Mouse (Mus musculus): Measurements from ENCODE around the gene 1700030K09Rik. TPM values are rescaled to one million over a fixed set of nuclear protein-coding genes. Genes with fewer than 3 reads are reported as not detected.

The 1700030K09Rik gene
- polyA plus RNA-seq (2014; fragmentation: Nextera tagmentation; extraction: Ambion mirVana), result 14.9 and 15.4 TPM in 2 replicates

DNA sequence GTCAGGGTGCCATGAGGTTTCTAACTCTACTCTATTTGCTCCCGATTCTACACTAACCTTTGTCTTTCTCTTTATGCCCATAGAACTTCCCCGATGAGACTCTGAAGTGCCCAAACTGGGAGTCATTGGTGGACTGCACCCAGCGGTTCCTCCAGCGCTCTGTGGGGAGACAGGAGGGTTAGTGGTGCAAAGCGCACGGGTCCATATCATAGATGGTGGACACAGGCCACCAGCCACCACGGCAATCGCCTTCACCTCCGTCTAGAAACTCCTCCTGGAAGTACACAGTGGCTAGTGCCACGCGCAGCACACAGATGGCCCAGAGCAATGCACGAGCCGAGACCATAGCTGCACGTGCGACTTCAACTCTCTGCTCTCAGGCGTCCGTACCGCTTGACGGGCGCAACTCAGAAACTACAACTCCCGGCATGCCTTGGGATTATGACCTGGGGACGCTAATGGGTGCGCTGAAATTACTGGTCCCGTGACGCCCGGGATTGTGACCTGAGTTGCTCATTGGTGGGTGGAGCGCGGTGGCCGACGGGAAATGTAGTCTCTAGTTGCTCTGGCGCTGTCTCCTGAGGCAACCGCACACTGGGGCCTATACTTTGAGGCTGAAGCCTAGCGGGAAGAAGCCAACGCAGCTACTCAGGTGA, at the start of gene 1700030K09Rik, which contains the start of gene Calr3:
Gene 1700030K09Rik, plus strand, starts transcription at position 543 of the 656 bp plus-strand sequence.
Gene Calr3, minus strand, starts transcription at position 533 of the 656 bp plus-strand sequence.
- Histone ChIP-seq H3K4me1 (replicated peaks; ENCODE audit: control insufficient read depth, insufficient read depth, low read length) (no peaks in the 10 kb centered on the region; the same call in 1 of the 2 replicates), H3K4me3 (ENCODE audit: low read depth, low read length) (peak within 1 kb of the TSS; percentile 30), H3K9me3 (ENCODE audit: control insufficient read depth, low read length) (no peaks in the 10 kb centered on the region), H3K27ac (ENCODE audit: low read depth, low read length) (no peak within 1 kb of the TSS; the same call in 1 of the 2 replicates), H3K4me2 (ENCODE audit: low read depth, low read length, severe bottlenecking) (peak within 1 kb of the TSS; percentile 66), H3K36me3 (ENCODE audit: control insufficient read depth, insufficient read depth, low read length) (no peaks in the 10 kb centered on the region), H3K9ac (ENCODE audit: low read length) (peak within 1 kb of the TSS; percentile 77), H3K27me3 (ENCODE audit: control insufficient read depth, insufficient read depth, low read length) (no peaks in the 10 kb centered on the region)
- DNase-seq (ENCODE audit: low spot score) (peak; percentile 98), ATAC-seq (replicated peaks; ENCODE audit: low FRiP score) (peak; percentile 99)
- WGBS, result 7% methylated on average over 34 of the region's 34 CpGs

DNA sequence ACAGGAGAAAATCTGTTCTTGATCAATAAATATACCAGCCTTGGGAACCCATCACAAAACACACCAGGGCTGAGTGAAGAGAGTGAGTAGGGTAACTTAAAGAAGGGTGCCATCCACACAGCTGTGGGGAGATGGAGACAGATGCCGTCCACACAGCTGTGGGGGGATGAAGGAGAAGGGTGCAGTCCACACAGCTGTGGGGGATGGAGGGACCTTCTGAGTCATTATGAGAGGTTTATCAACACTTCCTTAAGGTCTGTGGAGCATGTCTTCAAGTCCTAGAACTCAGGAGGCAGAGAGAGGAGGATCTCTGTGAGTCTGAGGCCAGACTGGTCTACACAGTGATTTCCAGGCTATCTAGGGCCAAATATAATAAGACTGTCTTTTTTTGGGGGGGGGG, 42.3 kb upstream of the 1700030K09Rik start:
- Histone ChIP-seq H3K27me3 (ENCODE audit: control insufficient read depth, insufficient read depth, low read length) (no peaks in the 10 kb centered on the region), H3K9me3 (ENCODE audit: control insufficient read depth, low read length) (no peaks in the 10 kb centered on the region), H3K4me2 (ENCODE audit: low read depth, low read length, severe bottlenecking) (no peak overlapping the region), H3K27ac (ENCODE audit: low read depth, low read length) (no peak overlapping the region), H3K36me3 (ENCODE audit: control insufficient read depth, insufficient read depth, low read length) (no peaks in the 10 kb centered on the region; the same call in 1 of the 2 replicates), H3K4me1 (replicated peaks; ENCODE audit: control insufficient read depth, insufficient read depth, low read length) (0 out of 2 replicates have a peak, but pooled peaks cover 2% of the 10 kb centered on the region), H3K4me3 (ENCODE audit: low read depth, low read length) (no peak overlapping the region), H3K9ac (ENCODE audit: low read length) (no peak overlapping the region)
- no peak for ATAC-seq (replicated peaks; ENCODE audit: low FRiP score)
- 83% methylated on average over 1 of the region's 1 CpGs for WGBS
- no peak for DNase-seq (ENCODE audit: low spot score)

DNA sequence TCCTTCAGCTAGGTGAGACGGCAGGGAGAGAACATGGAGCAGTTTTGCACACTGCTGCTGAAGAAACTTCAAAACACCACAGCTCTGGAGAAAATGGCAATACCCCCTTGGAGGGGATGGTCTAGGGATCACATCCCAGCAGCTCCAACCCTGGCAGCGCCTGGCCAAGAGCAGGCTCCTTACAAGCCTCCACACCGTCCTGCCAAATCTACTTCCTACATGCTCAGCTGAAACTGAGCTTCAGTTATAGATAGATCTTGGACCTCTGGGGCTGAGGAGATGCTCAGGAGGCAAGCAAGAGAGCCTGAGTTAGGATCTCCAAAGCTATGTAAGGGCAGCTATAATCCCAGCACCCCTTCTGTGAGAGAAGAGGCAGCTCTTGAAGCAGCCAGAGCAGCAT, 40.7 kb upstream of the 1700030K09Rik start:
- H3K27ac ChIP-seq (ENCODE audit: low read depth, low read length), result no peak overlapping the region
- H3K4me2 ChIP-seq (ENCODE audit: low read depth, low read length, severe bottlenecking), result no peak overlapping the region
- ATAC-seq (replicated peaks; ENCODE audit: low FRiP score) (no peak), DNase-seq (ENCODE audit: low spot score) (no peak)
- H3K4me1 ChIP-seq (replicated peaks; ENCODE audit: control insufficient read depth, insufficient read depth, low read length), result 0 out of 2 replicates have a peak, but pooled peaks cover 2% of the 10 kb centered on the region
- H3K9me3 ChIP-seq (ENCODE audit: control insufficient read depth, low read length), result no peaks in the 10 kb centered on the region
- no peaks in the 10 kb centered on the region for H3K27me3 ChIP-seq (ENCODE audit: control insufficient read depth, insufficient read depth, low read length)
- no peaks in the 10 kb centered on the region; the same call in 1 of the 2 replicates for H3K36me3 ChIP-seq (ENCODE audit: control insufficient read depth, insufficient read depth, low read length)
- 92% methylated on average over 3 of the region's 3 CpGs for WGBS
- no peak overlapping the region for H3K4me3 ChIP-seq (ENCODE audit: low read depth, low read length)
- no peak overlapping the region for H3K9ac ChIP-seq (ENCODE audit: low read length)

DNA sequence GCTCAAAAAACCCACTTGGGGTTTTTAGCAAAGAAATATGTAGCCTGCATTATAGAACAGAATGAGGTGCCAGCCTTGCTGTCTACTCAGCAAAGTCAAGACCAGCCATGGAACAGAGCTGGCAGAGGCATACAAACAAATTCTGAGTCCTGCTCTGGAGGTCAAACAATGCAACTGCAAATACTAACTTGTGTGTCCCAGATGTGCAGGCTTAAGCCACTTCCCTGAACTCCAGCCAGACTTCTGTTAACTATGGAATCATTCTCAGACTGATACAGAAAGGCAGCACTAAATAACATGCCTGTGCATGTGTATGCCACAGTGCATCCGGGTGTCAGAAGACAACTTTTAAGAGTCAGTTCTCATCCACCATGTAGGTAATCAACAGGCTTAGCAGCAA, 35.8 kb upstream of the 1700030K09Rik start:
- no peaks in the 10 kb centered on the region for H3K9me3 ChIP-seq (ENCODE audit: control insufficient read depth, low read length)
- no peak overlapping the region for H3K4me2 ChIP-seq (ENCODE audit: low read depth, low read length, severe bottlenecking)
- DNase-seq (ENCODE audit: low spot score), result no peak
- no peaks in the 10 kb centered on the region for H3K27me3 ChIP-seq (ENCODE audit: control insufficient read depth, insufficient read depth, low read length)
- H3K27ac ChIP-seq (ENCODE audit: low read depth, low read length), result no peak overlapping the region
- H3K36me3 ChIP-seq (ENCODE audit: control insufficient read depth, insufficient read depth, low read length), result no peaks in the 10 kb centered on the region
- 97% methylated on average over 1 of the region's 1 CpGs for WGBS
- no peak overlapping the region for H3K9ac ChIP-seq (ENCODE audit: low read length)
- no peak overlapping the region for H3K4me3 ChIP-seq (ENCODE audit: low read depth, low read length)
- no peak for ATAC-seq (replicated peaks; ENCODE audit: low FRiP score)
- H3K4me1 ChIP-seq (replicated peaks; ENCODE audit: control insufficient read depth, insufficient read depth, low read length), result no peaks in the 10 kb centered on the region

- ATAC-seq (replicated peaks; ENCODE audit: low FRiP score), result no peak
- WGBS, result 76% methylated on average over 3 of the region's 3 CpGs
- Histone ChIP-seq H3K4me1 (replicated peaks; ENCODE audit: control insufficient read depth, insufficient read depth, low read length) (no peaks in the 10 kb centered on the region), H3K27me3 (ENCODE audit: control insufficient read depth, insufficient read depth, low read length) (no peaks in the 10 kb centered on the region), H3K9ac (ENCODE audit: low read length) (no peak overlapping the region), H3K4me3 (ENCODE audit: low read depth, low read length) (no peak overlapping the region), H3K27ac (ENCODE audit: low read depth, low read length) (no peak overlapping the region), H3K36me3 (ENCODE audit: control insufficient read depth, insufficient read depth, low read length) (no peaks in the 10 kb centered on the region), H3K9me3 (ENCODE audit: control insufficient read depth, low read length) (no peaks in the 10 kb centered on the region), H3K4me2 (ENCODE audit: low read depth, low read length, severe bottlenecking) (no peak overlapping the region)
- no peak for DNase-seq (ENCODE audit: low spot score)
Observed at GRCm38 (mm10) chr8:72409443-72409842, 34.2 kb upstream of the 1700030K09Rik start.

- no peak overlapping the region for H3K9ac ChIP-seq (ENCODE audit: low read length)
- DNase-seq (ENCODE audit: low spot score) (no peak), ATAC-seq (replicated peaks; ENCODE audit: low FRiP score) (0 out of 2 replicates have a peak, but pooled peaks have one; percentile 22)
- WGBS, result 93% methylated on average over 7 of the region's 7 CpGs
- H3K4me1 ChIP-seq (replicated peaks; ENCODE audit: control insufficient read depth, insufficient read depth, low read length), result peaks cover 5% of the 10 kb centered on the region
- no peaks in the 10 kb centered on the region for H3K9me3 ChIP-seq (ENCODE audit: control insufficient read depth, low read length)
- H3K4me3 ChIP-seq (ENCODE audit: low read depth, low read length), result no peak overlapping the region
- H3K27ac ChIP-seq (ENCODE audit: low read depth, low read length), result no peak overlapping the region
- no peaks in the 10 kb centered on the region for H3K36me3 ChIP-seq (ENCODE audit: control insufficient read depth, insufficient read depth, low read length)
- H3K27me3 ChIP-seq (ENCODE audit: control insufficient read depth, insufficient read depth, low read length), result no peaks in the 10 kb centered on the region
- no peak overlapping the region for H3K4me2 ChIP-seq (ENCODE audit: low read depth, low read length, severe bottlenecking)
Observed at GRCm38 (mm10) chr8:72413839-72414238, 29.8 kb upstream of the 1700030K09Rik start.

DNA sequence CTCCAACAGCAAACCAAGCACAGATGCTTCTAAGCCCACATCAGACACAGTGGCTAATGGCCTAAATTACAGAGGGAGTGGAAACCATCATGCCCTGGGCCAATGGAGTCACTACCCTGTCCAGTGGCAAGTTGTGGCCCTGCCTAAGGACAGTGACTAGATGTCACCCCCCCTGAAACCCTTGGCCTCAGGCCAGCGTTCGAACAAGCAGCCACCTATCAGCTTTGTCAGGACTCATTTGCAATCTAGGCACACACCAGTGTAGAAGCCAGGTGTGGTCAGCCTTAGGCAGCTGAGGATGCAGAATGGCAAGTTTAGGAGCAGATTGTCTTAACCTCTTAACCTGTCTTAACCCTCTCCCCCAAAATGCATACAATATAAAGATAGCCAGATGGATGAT, 28.4 kb upstream of the 1700030K09Rik start:
- Histone ChIP-seq H3K27ac (ENCODE audit: low read depth, low read length) (no peak overlapping the region), H3K4me3 (ENCODE audit: low read depth, low read length) (no peak overlapping the region), H3K9ac (ENCODE audit: low read length) (no peak overlapping the region; the same call in 1 of the 2 replicates), H3K9me3 (ENCODE audit: control insufficient read depth, low read length) (no peaks in the 10 kb centered on the region), H3K4me2 (ENCODE audit: low read depth, low read length, severe bottlenecking) (no peak overlapping the region), H3K27me3 (ENCODE audit: control insufficient read depth, insufficient read depth, low read length) (no peaks in the 10 kb centered on the region), H3K4me1 (replicated peaks; ENCODE audit: control insufficient read depth, insufficient read depth, low read length) (peaks cover 11% of the 10 kb centered on the region), H3K36me3 (ENCODE audit: control insufficient read depth, insufficient read depth, low read length) (no peaks in the 10 kb centered on the region)
- WGBS, result 68% methylated on average over 2 of the region's 2 CpGs
- DNase-seq (ENCODE audit: low spot score) (no peak), ATAC-seq (replicated peaks; ENCODE audit: low FRiP score) (no peak; the same call in 1 of the 2 replicates)

DNA sequence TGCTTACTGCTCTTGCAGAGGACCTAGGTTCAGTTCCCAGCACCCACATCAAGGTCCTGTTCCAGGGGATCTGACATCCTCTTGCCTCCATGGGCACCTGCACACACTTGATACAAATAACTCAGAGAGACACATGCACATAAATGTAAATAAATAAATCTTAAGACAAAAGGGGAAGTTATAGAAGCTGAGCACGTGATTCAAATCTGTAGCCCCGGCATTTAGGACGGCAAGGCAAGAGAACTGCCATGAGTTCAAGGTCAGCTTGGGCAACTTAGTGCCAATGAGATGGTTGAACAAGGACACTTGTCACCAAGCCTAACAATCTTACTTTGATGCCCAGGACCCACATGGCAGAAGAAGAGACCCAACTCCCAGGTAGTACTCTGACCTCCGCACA, 25.6 kb upstream of the 1700030K09Rik start:
- Histone ChIP-seq H3K4me1 (replicated peaks; ENCODE audit: control insufficient read depth, insufficient read depth, low read length) (peaks cover 12% of the 10 kb centered on the region), H3K4me3 (ENCODE audit: low read depth, low read length) (no peak overlapping the region)
- WGBS, result 97% methylated on average over 4 of the region's 4 CpGs

More for the DNA sequence above, 25.6 kb upstream of the 1700030K09Rik start:
- no peak for ATAC-seq (replicated peaks; ENCODE audit: low FRiP score)
- Histone ChIP-seq H3K9ac (ENCODE audit: low read length) (no peak overlapping the region), H3K27me3 (ENCODE audit: control insufficient read depth, insufficient read depth, low read length) (no peaks in the 10 kb centered on the region), H3K4me2 (ENCODE audit: low read depth, low read length, severe bottlenecking) (no peak overlapping the region), H3K36me3 (ENCODE audit: control insufficient read depth, insufficient read depth, low read length) (no peaks in the 10 kb centered on the region), H3K27ac (ENCODE audit: low read depth, low read length) (no peak overlapping the region), H3K9me3 (ENCODE audit: control insufficient read depth, low read length) (no peaks in the 10 kb centered on the region)
- no peak for DNase-seq (ENCODE audit: low spot score)

Data from forebrain, embryonic 11.5 days (tissue).